Mouse (Mus musculus) gastrocnemius, postnatal 36 days (tissue): Measurements from ENCODE around the gene Fam189a2. TPM values are rescaled to one million over a fixed set of nuclear protein-coding genes. Genes with fewer than 3 reads are reported as not detected.

Source experiments
- DNase-seq, 2 experiments: peaks; one replicate each; pipeline ENCODE4 v3.0.0; 2022
- intact Hi-C: fragments of 180-260 bp; cut with DNase I; formaldehyde crosslinking; loops from one replicate; pipeline ENCODE4 v1.15.1; 2025
- total RNA-seq, 2 experiments: library from RNA; stranded (reverse); gene quantifications; 2 replicates each; pipeline ENCODE4 v1.2.3; 2021

Gene Fam189a2
- total RNA-seq, 2 experiments from 2014 or later = 21.1 to 27.0 TPM

DNA sequence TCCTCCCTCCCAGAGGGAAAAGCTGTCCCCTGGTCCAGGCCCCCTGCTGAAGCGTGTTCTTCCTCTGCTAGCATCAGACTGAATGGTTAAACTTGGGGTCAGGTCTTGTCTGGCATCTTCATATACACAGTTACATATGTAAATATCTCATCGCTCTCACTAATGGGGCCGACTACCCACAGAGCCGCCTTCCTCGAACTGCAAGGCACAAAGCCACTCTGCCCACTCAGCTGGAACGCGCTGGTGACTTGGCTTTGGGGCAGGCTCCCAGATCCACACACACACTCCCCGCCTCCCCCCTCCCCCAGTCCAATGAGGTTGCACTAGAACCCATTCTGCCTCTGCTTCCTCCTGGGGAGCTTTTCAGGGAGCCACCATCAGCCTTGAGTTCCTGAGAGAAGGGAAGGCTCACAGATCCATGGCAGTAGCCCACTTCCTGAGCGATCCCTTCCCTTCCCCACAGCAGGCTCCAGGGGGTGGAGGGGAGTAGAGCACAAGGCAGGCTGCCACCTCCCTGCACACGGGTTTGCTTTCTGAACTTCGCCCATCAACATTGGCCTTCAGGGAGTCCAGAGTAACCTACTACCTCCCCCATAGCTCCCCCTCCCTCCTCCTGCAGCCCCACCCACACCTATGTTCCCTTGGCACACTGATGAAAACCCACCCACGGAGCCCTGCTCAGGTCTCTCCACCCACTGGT is 82.4 kb downstream of the Fam189a2 start:
- no peak for DNase-seq
- intact Hi-C loops = no loop called here

DNA sequence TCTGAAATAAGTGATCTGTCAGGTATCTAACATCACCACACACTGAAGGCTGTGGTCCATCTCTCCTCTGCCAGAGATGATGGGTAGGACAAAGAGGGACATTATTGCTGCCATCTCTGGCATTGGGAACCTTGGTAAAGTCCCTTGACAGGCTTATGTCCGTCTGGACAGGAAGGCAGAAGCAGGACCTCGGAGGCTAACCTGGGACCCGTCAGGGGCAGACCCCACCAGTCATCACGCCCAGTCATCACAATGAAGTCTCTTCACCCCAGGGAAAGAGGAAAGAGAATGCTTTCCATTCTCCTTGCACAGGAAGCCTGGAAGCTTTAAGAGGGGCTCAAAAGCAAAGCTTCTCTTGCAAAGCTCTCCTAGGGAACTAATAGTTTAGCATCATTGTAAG is 82.9 kb downstream of the Fam189a2 start:
- intact Hi-C loops = no loop called here
- DNase-seq = no peak

DNA sequence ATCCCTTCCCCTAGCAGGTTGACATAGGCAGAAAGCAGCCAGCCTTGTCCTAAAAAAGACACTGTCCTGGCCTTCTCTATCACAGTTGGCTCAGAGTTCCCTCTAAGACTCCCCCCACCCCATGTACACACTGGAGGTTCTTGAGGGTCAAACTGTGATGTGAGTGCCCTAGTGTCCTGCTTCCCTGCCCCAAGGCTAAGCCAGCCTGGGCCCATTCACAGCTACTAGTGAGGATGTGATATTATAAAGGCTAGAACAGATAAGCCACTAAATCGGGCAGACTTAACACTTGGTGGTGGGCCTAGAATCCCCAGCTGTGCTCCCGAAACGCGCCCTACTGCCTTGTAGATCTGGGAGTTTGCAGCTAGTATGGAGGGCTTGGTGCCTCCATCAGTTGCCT is 84.1 kb downstream of the Fam189a2 start:
- no peak for DNase-seq

DNA sequence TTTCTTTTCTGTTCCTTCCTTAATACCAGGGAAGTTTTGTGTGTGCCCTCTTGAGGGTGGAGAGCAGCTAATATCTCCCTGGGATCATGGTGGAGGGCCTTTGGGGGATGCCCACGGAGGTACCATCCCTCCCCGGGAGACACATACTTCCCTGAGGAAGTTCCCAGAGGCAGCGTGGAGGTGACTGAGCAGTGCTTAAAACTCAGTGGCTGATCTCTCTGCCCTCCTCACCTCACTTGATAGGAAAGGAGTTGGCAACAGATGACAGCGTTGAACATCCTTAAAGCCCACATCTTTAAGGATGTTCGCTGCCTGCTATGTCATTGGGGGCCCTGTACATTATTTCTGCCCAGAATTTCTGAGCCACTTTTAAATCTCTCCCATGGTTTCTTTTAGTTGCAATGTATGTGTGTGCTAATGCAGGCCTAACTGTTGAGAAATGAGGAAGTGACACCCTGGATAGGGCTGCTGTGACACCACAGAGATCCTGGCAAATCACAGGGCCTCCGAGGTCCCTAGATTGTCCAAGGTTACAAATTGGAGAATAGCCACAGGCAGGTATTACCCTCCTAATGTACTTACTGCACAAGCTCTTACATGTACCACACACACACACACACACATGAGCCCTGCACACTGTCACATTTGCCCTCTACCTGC is 84.7 kb downstream of the Fam189a2 start:
- DNase-seq = no peak
- intact Hi-C loops = no loop called here

More for the DNA sequence above, 84.1 kb downstream of the Fam189a2 start:
- intact Hi-C loops = no loop called here

DNA sequence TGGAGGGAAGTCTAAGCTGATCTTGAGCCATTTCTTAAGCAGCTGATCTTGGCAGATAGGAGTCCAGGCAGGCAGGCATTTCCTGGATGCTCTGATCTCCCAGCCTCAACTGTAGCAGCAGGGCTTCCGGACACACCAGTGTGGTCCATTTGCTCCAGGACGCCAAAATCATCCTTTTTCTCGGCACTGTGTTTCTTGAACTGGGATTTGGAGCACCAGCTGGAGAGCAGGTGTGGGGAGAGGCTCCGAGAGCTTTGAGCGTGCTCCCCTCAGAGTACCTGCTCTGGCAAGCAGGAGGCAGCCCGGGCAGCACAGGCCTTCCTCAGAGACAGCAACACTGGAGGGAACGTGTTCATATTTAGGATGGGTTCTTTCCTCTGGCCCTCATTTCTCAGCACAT is 87.9 kb downstream of the Fam189a2 start:
- intact Hi-C loops = no loop called here
- DNase-seq = no peak

DNA sequence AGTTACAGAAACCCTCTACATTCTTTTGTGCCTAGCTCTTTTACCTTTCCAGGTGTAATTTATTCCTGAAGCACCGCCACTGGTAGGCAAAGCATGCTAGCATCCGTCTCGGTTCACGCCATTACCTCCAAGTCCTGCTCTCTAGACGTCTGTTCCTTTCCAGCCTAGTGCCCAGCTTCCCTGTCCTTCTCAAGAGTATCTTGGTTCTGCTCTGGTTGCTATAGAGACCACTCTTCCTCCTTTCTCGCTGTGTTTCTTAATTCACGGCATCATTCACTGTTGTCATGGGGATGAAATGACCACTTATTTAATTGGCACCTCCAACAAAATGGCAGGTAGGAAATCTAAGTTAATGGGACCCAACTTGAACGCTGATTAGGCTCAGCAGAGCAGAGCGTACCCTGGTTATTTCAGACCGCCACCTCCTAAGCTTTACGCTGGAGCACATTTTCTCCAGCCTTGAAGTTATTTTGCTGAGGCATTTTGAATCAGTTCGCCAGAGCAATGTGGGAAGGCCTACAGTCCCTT is 89.3 kb downstream of the Fam189a2 start:
- intact Hi-C loops = no loop called here
- no peak for DNase-seq

DNA sequence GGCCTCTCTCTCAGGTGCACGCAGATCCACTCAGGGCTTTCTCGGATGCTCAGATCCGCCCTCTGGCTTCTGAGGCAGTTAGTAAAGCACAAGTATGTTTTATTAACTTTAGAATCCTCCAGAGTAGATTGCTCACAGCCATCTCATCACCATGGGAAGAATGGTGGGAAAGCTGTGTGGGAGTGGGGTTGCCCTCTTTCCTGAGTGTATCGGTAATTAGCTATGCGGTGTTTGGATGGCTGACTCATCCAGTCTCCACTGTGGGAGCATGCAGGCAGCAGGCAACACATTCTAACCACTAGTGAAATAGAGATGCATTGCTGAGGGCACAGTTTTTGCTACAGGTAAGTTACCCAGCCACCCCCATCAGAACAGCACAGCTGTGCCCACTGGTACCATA is 100.0 kb downstream of the Fam189a2 start:
- DNase-seq = no peak
- intact Hi-C loops = no loop called here

DNA sequence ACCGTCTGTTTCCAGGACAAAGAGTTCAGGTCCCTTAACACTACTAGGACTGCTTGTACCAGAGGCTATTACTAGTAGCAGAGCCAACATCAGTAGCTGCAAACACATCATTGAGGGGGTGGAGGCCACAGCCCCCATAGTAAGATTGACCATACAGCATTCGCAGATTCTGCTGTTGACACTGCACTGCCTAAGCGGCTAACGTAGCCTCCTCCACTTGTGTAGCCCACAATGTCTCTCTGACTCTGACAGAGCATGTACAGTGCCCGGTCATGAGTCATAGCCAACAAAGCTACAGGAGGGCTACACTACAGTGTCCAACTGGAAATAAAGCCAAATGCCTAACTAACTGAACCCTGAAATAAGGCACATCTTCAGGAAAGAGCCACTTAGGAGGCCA is 105.3 kb downstream of the Fam189a2 start:
- no peak for DNase-seq
- intact Hi-C loops = no loop called here

DNA sequence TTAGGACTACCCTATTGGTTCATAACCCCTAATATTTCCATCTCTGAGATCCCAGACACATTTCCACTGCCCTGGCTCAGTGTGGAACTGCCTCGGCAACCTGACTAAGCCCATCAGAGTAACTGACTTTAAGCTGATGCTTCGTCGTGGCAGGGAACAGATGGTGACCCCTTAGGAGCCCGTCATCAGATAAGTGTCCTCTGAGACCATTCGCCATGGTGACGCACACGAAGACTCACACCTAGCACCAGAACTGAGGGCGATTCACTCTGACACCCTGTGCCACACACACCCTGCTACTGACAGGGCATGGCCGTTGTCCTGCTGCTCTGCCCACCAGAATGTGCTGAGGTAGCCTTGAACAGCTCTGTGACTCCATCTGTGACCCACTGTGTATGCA is 106.0 kb downstream of the Fam189a2 start:
- no peak for DNase-seq
- intact Hi-C loops = no loop called here

DNA sequence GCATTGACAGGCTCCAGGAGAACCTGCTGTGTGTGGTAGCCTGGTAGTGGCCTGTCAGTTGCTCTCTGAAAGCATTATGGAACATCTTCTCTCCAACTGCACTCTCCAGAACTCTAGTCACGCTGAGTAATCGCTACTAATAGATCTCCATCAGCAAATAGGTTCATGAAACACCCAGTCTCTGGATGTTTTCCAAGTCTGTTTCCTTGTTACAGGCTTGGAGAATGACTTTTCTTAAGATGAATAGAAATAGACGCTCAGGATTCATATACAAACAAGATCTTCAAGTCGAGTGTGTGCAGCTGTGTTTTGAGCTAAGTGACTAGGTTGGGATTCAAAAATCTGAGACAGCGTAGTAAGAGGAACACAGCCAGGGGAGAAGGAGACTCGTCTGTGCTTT is 106.8 kb downstream of the Fam189a2 start:
- DNase-seq = no peak
- intact Hi-C loops = no loop called here

Other genes starting within 250 kb of the Fam189a2 start
- 1 to 10 TPM; 3.5 to 3.7 TPM for gene Tjp2, start 194.0 kb upstream of the Fam189a2 start, total RNA-seq
- gene Fxn, start 249.6 kb upstream of the Fam189a2 start, total RNA-seq = 10 to 100 TPM; 19.9 to 20.0 TPM